20 mouse cellular contexts compared by ENCODE assay signal in the genomic region with DNA sequence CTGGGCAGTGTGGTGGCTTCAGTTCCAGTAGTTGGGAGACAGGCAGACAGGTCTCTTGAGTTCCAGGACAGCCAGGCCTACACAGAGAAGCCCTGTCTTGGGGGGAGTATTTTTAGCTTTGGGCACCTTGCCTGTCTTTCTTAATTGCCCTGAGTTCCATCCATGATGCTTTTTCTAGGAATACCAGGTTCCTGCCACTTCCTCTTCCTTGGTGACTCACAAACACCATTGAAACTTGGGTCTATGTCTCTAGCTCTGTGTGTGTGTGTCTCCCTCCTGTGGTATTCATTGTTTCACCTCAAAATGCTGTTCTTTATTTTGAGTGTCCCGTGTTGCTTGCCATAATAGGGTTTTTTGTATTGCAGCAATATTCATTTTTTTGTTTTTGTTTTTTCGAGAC. TPM values are rescaled to one million over a fixed set of nuclear protein-coding genes. Genes with fewer than 3 reads are reported as not detected.
DNase-seq lines count a peak whose midpoint lies in the region; ATAC-seq and TF ChIP-seq lines count a peak whose summit lies in the region.
"Had no signal": no experiment of that assay in that cellular context is flagged by ENCODE, and none has a peak within 500 bp of the region (broad histone marks: within the 10 kb centered on the region; RNA-seq: fewer than 3 reads in every experiment).

No protein-coding gene starts in this region.

- H3K4me2 ChIP-seq in lung, postnatal 0 days (replicated peaks; ENCODE audit: low read depth, low read length), result no peak overlapping the region
- H3K4me2 ChIP-seq: heart, embryonic 13.5 days; lung, embryonic 14.5 days; midbrain, embryonic 15.5 days had no signal

- no peak for TF ChIP-seq EP300 in heart, adult 2 months (IDR thresholded peaks at IDR 0.05; ENCODE audit: insufficient read depth, low read depth, low read length)
- no peak for TF ChIP-seq EP300 in lung, postnatal 0 days (IDR thresholded peaks at IDR 0.05)

- H3K36me3 ChIP-seq in heart, adult 2 months (ENCODE audit: control insufficient read depth, insufficient read depth, low read length), result peaks cover 14% of the 10 kb centered on the region
- H3K36me3 ChIP-seq in lung, postnatal 0 days (ENCODE audit: insufficient read depth, low read length), result no peaks in the 10 kb centered on the region
- peaks cover 66% of the 10 kb centered on the region for H3K36me3 ChIP-seq in megakaryocyte, embryonic 14.5 days (replicated peaks; ENCODE audit: low read length)

- peaks cover 7% of the 10 kb centered on the region for H3K4me1 ChIP-seq in heart, adult 2 months (ENCODE audit: control insufficient read depth, insufficient read depth, low read length)
- peaks cover 28% of the 10 kb centered on the region; the same call in 1 of the 2 replicates for H3K4me1 ChIP-seq in lung, postnatal 0 days (ENCODE audit: insufficient read depth, low read depth, low read length)
- H3K4me1 ChIP-seq in lung, adult 2 months (ENCODE audit: control insufficient read depth, insufficient read depth, low read length), result peaks cover 3% of the 10 kb centered on the region; the same call in 1 of the 2 replicates
- peaks cover 88% of the 10 kb centered on the region for H3K4me1 ChIP-seq in megakaryocyte, embryonic 14.5 days

- no peak overlapping the region for H3K27ac ChIP-seq in heart, adult 2 months
- no peak overlapping the region for H3K27ac ChIP-seq in lung, postnatal 0 days (ENCODE audit: low read length)
- H3K27ac ChIP-seq: heart, embryonic 13.5 days; limb, embryonic 10.5 days; macrophage; midbrain, embryonic 15.5 days had no signal

- no peak for DNase-seq in heart, adult 2 months
- DNase-seq in heart, adult 18-20 months, result no peak
- no peak for DNase-seq in lung, postnatal 0 days (ENCODE audit: low spot score)
- no peak for DNase-seq in lung, adult 2 months
- DNase-seq in brain, adult 2 months (ENCODE audit: low read depth, low spot score), result peak; percentile 30
- DNase-seq in embryo, embryonic 9.5 days (ENCODE audit: extremely low spot score), result no peak
- DNase-seq: adrenal gland, postnatal 14 days; cerebellum, adult 18-20 months; cerebellum, postnatal 36 days; gastrocnemius, postnatal 14 days; heart, postnatal 4 days; layer of hippocampus, postnatal 36 days; lung, embryonic 14.5 days; thymus, postnatal 25 days had no signal

- WGBS in heart, adult 2 months, result 83% methylated on average over 2 of the region's 2 CpGs
- WGBS in lung, postnatal 0 days, result 89% methylated on average over 2 of the region's 2 CpGs
- 82% methylated on average over 2 of the region's 2 CpGs for WGBS in lung, adult 2 months

- H3K4me3 ChIP-seq in heart, adult 2 months, result no peak overlapping the region
- no peak overlapping the region for H3K4me3 ChIP-seq in lung, postnatal 0 days (ENCODE audit: low read depth, low read length)
- no peak overlapping the region for H3K4me3 ChIP-seq in lung, adult 2 months (replicated peaks; ENCODE audit: extremely low read depth, low read depth, low read length)
- peak overlapping the region; percentile 25 for H3K4me3 ChIP-seq in megakaryocyte, embryonic 14.5 days (replicated peaks)
- H3K4me3 ChIP-seq: heart, embryonic 13.5 days; limb, embryonic 10.5 days; midbrain, embryonic 15.5 days had no signal

- H3K27me3 ChIP-seq in heart, adult 2 months (ENCODE audit: control insufficient read depth, insufficient read depth, low read length), result no peaks in the 10 kb centered on the region
- no peaks in the 10 kb centered on the region for H3K27me3 ChIP-seq in lung, postnatal 0 days (replicated peaks; ENCODE audit: insufficient read depth, low read length)
- no peaks in the 10 kb centered on the region for H3K27me3 ChIP-seq in megakaryocyte, embryonic 14.5 days (replicated peaks)
- H3K27me3 ChIP-seq: heart, embryonic 13.5 days; midbrain, embryonic 15.5 days had no signal

- intact Hi-C loops in heart, adult 2 months (cut with DNase I), result loop anchor here (10.0 kb wide), 1 partner anchor 154 kb away; no protein-coding TSS in a partner anchor

- no peak for TF ChIP-seq POLR2A in heart, adult 2 months (IDR thresholded peaks at IDR 0.05; ENCODE audit: insufficient read depth, low read depth, low read length)
- no peak for TF ChIP-seq POLR2A in lung, adult 2 months (IDR thresholded peaks at IDR 0.05; ENCODE audit: borderline replicate concordance, extremely low read depth, low read depth, low read length)

- peak; percentile 14; the same call in 1 of the 2 replicates for TF ChIP-seq CTCF in heart, adult 2 months (IDR thresholded peaks at IDR 0.05)
- TF ChIP-seq CTCF in lung, postnatal 0 days (IDR thresholded peaks at IDR 0.05), result peak; percentile 38
- TF ChIP-seq CTCF in lung, adult 2 months (IDR thresholded peaks at IDR 0.05; ENCODE audit: insufficient read depth, low read length), result no peak

- H3K9ac ChIP-seq in heart, adult 2 months (ENCODE audit: low read depth, low read length), result no peak overlapping the region
- no peak overlapping the region for H3K9ac ChIP-seq in lung, postnatal 0 days (replicated peaks; ENCODE audit: low read depth)
- H3K9ac ChIP-seq: heart, embryonic 13.5 days; lung, embryonic 14.5 days; midbrain, embryonic 15.5 days had no signal

- peaks cover 12% of the 10 kb centered on the region for H3K79me2 ChIP-seq in heart, adult 2 months (replicated peaks; ENCODE audit: control insufficient read depth, insufficient read depth, low read length)

- ATAC-seq in lung, postnatal 0 days, result no peak
- ATAC-seq in megakaryocyte progenitor cell, adult 5-6 weeks (replicated peaks; ENCODE audit: poor library complexity), result no peak
- ATAC-seq: midbrain, embryonic 15.5 days had no signal

- no peaks in the 10 kb centered on the region for H3K9me3 ChIP-seq in lung, postnatal 0 days (ENCODE audit: low read length)
- H3K9me3 ChIP-seq in megakaryocyte, embryonic 14.5 days, result no peaks in the 10 kb centered on the region
- H3K9me3 ChIP-seq: heart, embryonic 13.5 days; limb, embryonic 10.5 days; midbrain, embryonic 15.5 days had no signal

RNA-seq across cellular contexts. Expression of a gene that starts 7.7 kb away (rescaled TPM):
- total RNA-seq in heart, adult 2 months (2021), result 10 to 100 TPM; 53.5 to 57.8 TPM
- polyA plus RNA-seq in heart, adult 2 months (2012; rRNA removed), result 9.5 and 14.2 TPM in 2 replicates
- total RNA-seq in heart, adult 18-20 months (2021), result 10 to 100 TPM; 55.2 to 56.6 TPM
- polyA plus RNA-seq in lung, postnatal 0 days (2015; fragmentation: Nextera tagmentation; extraction: Ambion mirVana), result 81.3 and 91.0 TPM in 2 replicates
- polyA plus RNA-seq in lung, adult 2 months (2012; rRNA removed), result 14.4 and 19.2 TPM in 2 replicates
- polyA plus RNA-seq in megakaryocyte, embryonic 14.5 days (2012; ENCODE audit: insufficient read depth, low replicate concordance), result 638 and 1,212 TPM in 2 replicates
- total RNA-seq in megakaryocyte progenitor cell, adult 5-6 weeks (2015), result 743 and 817 TPM in 2 replicates
- 148 and 191 TPM in 2 replicates for total RNA-seq in megakaryocyte progenitor cell, adult 5-6 weeks (2017)

RNA-seq across cellular contexts. Expression of a gene that starts 30.6 kb away (rescaled TPM):
- total RNA-seq in heart, adult 2 months (2021), result 10 to 100 TPM; 11.3 to 16.4 TPM
- polyA plus RNA-seq in heart, adult 2 months (2012; rRNA removed), result 12.0 and 17.3 TPM in 2 replicates
- 10 to 100 TPM; 14.9 to 19.2 TPM for total RNA-seq in heart, adult 18-20 months (2021)
- 48.2 and 52.4 TPM in 2 replicates for polyA plus RNA-seq in lung, postnatal 0 days (2015; fragmentation: Nextera tagmentation; extraction: Ambion mirVana)
- 20.1 and 21.6 TPM in 2 replicates for polyA plus RNA-seq in lung, adult 2 months (2012; rRNA removed)
- polyA plus RNA-seq in megakaryocyte, embryonic 14.5 days (2012; ENCODE audit: insufficient read depth, low replicate concordance), result 34.0 and 67.2 TPM in 2 replicates
- total RNA-seq in megakaryocyte progenitor cell, adult 5-6 weeks (2015), result 71.5 and 73.9 TPM in 2 replicates
- total RNA-seq in megakaryocyte progenitor cell, adult 5-6 weeks (2017), result 83.3 and 84.5 TPM in 2 replicates

RNA-seq across cellular contexts. Expression of a gene that starts 45.1 kb away (rescaled TPM):
- total RNA-seq in heart, adult 2 months (2021), result under 1 TPM; 0.10 to 0.73 TPM
- polyA plus RNA-seq in heart, adult 2 months (2012; rRNA removed), result 0.06 TPM in 1 of 2 replicates, not detected in the other
- total RNA-seq in heart, adult 18-20 months (2021), result under 1 TPM; 0.15 TPM
- 0.73 and 1.0 TPM in 2 replicates for polyA plus RNA-seq in lung, postnatal 0 days (2015; fragmentation: Nextera tagmentation; extraction: Ambion mirVana)
- not detected in 2 replicates for polyA plus RNA-seq in lung, adult 2 months (2012; rRNA removed)
- polyA plus RNA-seq in megakaryocyte, embryonic 14.5 days (2012; ENCODE audit: insufficient read depth, low replicate concordance), result 5.5 and 13.1 TPM in 2 replicates
- total RNA-seq in megakaryocyte progenitor cell, adult 5-6 weeks (2015), result 11.7 and 25.5 TPM in 2 replicates
- total RNA-seq in megakaryocyte progenitor cell, adult 5-6 weeks (2017), result 9.6 and 20.6 TPM in 2 replicates
- total RNA-seq: gastrocnemius, postnatal 14 days; layer of hippocampus, postnatal 36 days had no signal
- polyA plus RNA-seq: macrophage had no signal
